Mouse (Mus musculus) kidney, postnatal 0 days (tissue): ENCODE measurements at regions not wholly inside any gene's neighbourhood (a gene's known extent, or its start where the extent isn't known, plus 50 kb on each side); places are given as distances from the start of the nearest gene placed in this dataset.

Experiments used
- ATAC-seq: fragments of 200-750 bp; cut with Nextera tagmentation; replicated peaks from 2 replicates; pipeline ENCODE4 v1.8.0; 2017; ENCODE audit warnings: low read depth, moderate number of reproducible peaks, moderate TSS enrichment, moderate library complexity; ENCODE audit not compliant: low FRiP score
- DNase-seq: peaks from one replicate; pipeline ENCODE4 v3.0.0-alpha.2; 2016; ENCODE audit warnings: low spot score
- H3K27ac ChIP-seq: fragments of 300-500 bp; sonication (generic); 2 replicates; pipeline ENCODE4 v1.5.1; 2014; ENCODE audit warnings: mild to moderate bottlenecking
- H3K27me3 ChIP-seq: fragments of 300-500 bp; sonication (generic); 2 replicates; pipeline ENCODE4 v1.6.1; 2014; ENCODE audit warnings: low read length, mixed read lengths; ENCODE audit not compliant: insufficient read depth
- H3K36me3 ChIP-seq: fragments of 300-500 bp; sonication (generic); 2 replicates; pipeline ENCODE4 v1.6.1; 2014; ENCODE audit warnings: low read length, mixed read lengths; ENCODE audit not compliant: insufficient read depth
- H3K4me1 ChIP-seq: fragments of 300-500 bp; sonication (generic); replicated peaks from 2 replicates; pipeline ENCODE4 v1.6.1; 2014; ENCODE audit warnings: antibody characterized with exemption, low read length, mixed read lengths; ENCODE audit not compliant: insufficient read depth
- H3K4me2 ChIP-seq: fragments of 300-500 bp; sonication (generic); 2 replicates; pipeline ENCODE4 v1.6.1; 2014; ENCODE audit warnings: mild to moderate bottlenecking, low read length, moderate library complexity, mixed read lengths
- H3K4me3 ChIP-seq: fragments of 300-500 bp; sonication (generic); replicated peaks from 2 replicates; pipeline ENCODE4 v1.5.1; 2014; ENCODE audit warnings: low read depth, low read length
- H3K9ac ChIP-seq: fragments of 300-500 bp; sonication (generic); 2 replicates; pipeline ENCODE4 v1.6.1; 2014; ENCODE audit warnings: low read depth, low read length
- H3K9me3 ChIP-seq: fragments of 300-500 bp; sonication (generic); replicated peaks from 2 replicates; pipeline ENCODE4 v1.6.1; 2016; ENCODE audit warnings: low read length, inconsistent platforms, mixed read lengths
- CTCF ChIP-seq: IDR thresholded peaks from 2 replicates; pipeline ENCODE4 v1.5.1; 2016; ENCODE audit warnings: antibody characterized with exemption, low read depth, mild to moderate bottlenecking, moderate library complexity
- WGBS: fragments of 180-500 bp; shearing (Covaris S2); extraction: QIAGEN DNeasy Blood & Tissue Kit; methylation state at CpG from one replicate; pipeline ENCODE4 v1.1.7; 2014; 5-methylcytosine and 5-hydroxymethylcytosine counted together

DNA sequence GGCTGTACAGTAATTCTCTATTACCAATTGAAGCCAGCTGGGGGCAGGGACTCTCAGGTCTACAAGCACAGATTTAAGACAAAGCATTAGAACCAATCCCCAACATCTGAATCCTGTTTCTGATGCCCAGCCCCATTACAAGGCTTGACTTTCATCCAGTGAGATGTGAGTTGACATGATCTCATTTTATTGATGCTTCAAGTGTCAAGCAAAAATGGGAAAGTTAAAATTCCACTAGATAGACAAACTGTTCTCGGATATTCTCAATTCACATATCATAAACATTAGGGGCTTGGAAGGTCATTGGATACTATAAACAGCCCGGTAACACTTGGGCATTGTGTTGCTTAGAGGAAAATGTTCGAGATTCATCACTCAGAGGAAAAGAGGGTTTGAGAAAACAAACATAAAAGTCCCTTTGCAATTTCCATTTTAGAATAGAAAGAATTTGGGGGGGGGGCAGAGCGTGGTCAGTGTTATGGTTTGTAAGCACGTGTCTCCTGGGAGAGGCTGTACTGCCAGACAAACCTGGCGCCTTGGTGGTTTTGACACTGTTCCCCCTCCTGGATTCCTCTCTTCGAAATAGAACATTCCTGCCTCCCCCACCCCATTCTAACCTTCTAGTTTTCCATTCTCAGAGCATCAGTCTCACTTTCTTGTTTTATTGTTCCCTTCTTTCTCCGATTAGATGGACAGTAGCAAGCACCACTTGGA is 297.5 kb downstream of the Nuak1 start:
- no peak for TF ChIP-seq CTCF
- H3K9me3 ChIP-seq: no peaks in the 10 kb centered on the region
- no peak for ATAC-seq
- no peaks in the 10 kb centered on the region for H3K36me3 ChIP-seq
- WGBS: 55% methylated on average over 8 of the region's 8 CpGs
- no peak for DNase-seq
- H3K9ac ChIP-seq: no peak overlapping the region
- no peak overlapping the region for H3K27ac ChIP-seq
- H3K4me2 ChIP-seq: no peak overlapping the region
- no peaks in the 10 kb centered on the region for H3K27me3 ChIP-seq
- H3K4me3 ChIP-seq: no peak overlapping the region
- H3K4me1 ChIP-seq: no peaks in the 10 kb centered on the region

GRCm38 (mm10) chr10:84143674-84144343 is 296.6 kb downstream of the Nuak1 start:
- no peak overlapping the region for H3K4me2 ChIP-seq

GRCm38 (mm10) chr10:84144344-84144687 is 296.1 kb downstream of the Nuak1 start:
- TF ChIP-seq CTCF: no peak
- H3K27ac ChIP-seq: no peak overlapping the region
- no peaks in the 10 kb centered on the region for H3K9me3 ChIP-seq
- H3K27me3 ChIP-seq: no peaks in the 10 kb centered on the region
- no peak overlapping the region for H3K4me3 ChIP-seq
- H3K9ac ChIP-seq: no peak overlapping the region
- H3K36me3 ChIP-seq: no peaks in the 10 kb centered on the region
- ATAC-seq (no peak), DNase-seq (no peak)
- no peak overlapping the region for H3K4me2 ChIP-seq
- no peaks in the 10 kb centered on the region for H3K4me1 ChIP-seq

More at GRCm38 (mm10) chr10:84143674-84144343, 296.6 kb downstream of the Nuak1 start:
- Histone ChIP-seq H3K27ac (no peak overlapping the region), H3K4me1 (no peaks in the 10 kb centered on the region), H3K36me3 (no peaks in the 10 kb centered on the region), H3K4me3 (no peak overlapping the region), H3K9me3 (no peaks in the 10 kb centered on the region), H3K27me3 (no peaks in the 10 kb centered on the region), H3K9ac (no peak overlapping the region)
- no peak for TF ChIP-seq CTCF
- DNase-seq: peak; percentile 38
- WGBS: 16% methylated on average over 5 of the region's 5 CpGs
- no peak for ATAC-seq

DNA sequence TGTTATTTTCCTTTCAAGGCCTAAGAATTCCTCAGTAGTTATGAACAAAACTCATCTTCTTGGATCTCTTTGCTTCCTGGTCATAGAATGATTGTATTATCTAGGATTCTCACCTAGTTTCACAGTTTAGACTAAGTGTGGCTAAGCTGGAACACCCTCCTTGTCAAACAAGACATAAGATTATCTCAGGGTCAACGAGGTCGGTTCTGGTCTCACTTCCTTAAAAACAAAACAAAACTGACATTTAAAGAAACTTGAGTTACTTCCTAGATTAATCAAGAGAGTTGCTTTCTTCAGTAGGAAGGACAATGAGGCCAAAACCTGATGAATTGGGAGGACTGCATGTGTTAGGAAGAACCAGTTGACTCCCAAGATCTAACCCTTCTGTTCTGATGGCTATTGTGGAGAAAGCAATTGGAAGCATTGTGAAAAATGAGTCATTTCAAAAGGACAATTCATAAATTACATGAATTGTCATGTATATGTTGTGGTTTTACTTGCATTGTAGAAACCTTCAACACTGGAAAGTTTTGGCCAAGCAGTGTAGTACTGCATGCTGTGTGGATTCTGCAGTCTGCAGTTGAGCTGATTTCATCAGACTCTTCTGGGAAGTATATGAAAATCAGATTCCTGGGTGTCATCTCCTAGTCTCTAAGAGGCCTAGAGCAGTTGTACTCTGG is 293.0 kb downstream of the Nuak1 start:
- H3K9me3 ChIP-seq: no peaks in the 10 kb centered on the region
- no peaks in the 10 kb centered on the region for H3K36me3 ChIP-seq
- H3K27ac ChIP-seq: no peak overlapping the region
- no peaks in the 10 kb centered on the region for H3K27me3 ChIP-seq
- DNase-seq: no peak
- no peak for ATAC-seq
- H3K9ac ChIP-seq: no peak overlapping the region
- no peaks in the 10 kb centered on the region for H3K4me1 ChIP-seq
- no peak overlapping the region for H3K4me3 ChIP-seq
- no peak for TF ChIP-seq CTCF
- no peak overlapping the region for H3K4me2 ChIP-seq
- 79% methylated on average over 2 of the region's 2 CpGs for whole genome bisulfite sequencing

DNA sequence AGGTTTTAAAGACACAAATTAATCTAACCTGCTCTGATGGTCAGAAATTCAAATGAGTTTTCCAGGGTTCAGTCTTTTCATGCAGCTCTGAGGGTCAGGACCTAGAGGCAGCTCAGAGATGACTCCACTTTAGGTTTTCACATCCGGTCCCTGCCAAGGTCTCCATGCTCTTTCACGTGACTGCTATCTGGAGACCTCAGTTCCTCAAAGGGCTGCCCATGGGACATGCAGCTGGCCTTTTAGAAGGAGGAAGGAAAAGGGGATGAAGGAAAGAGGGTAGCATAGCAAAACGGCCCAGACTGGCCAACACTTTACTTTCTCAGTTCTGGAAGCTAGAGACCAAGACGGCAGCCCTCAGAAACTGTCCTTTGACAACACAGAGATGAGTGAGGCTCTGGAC is 276.6 kb downstream of the Nuak1 start:
- 82% methylated on average over 4 of the region's 4 CpGs for WGBS

GRCm38 (mm10) chr10:84165832-84166567 is 274.4 kb downstream of the Nuak1 start:
- H3K4me3 ChIP-seq: no peak overlapping the region
- no peak overlapping the region for H3K9ac ChIP-seq
- DNase-seq: peak; percentile 85
- no peak for ATAC-seq
- H3K4me2 ChIP-seq: no peak overlapping the region
- TF ChIP-seq CTCF: no peak
- H3K36me3 ChIP-seq: no peaks in the 10 kb centered on the region
- no peak overlapping the region for H3K27ac ChIP-seq
- WGBS: 34% methylated on average over 10 of the region's 10 CpGs
- H3K27me3 ChIP-seq: no peaks in the 10 kb centered on the region
- no peaks in the 10 kb centered on the region; the same call in 1 of the 2 replicates for H3K4me1 ChIP-seq
- H3K9me3 ChIP-seq: no peaks in the 10 kb centered on the region

More for the DNA sequence above, 276.6 kb downstream of the Nuak1 start:
- no peak for TF ChIP-seq CTCF
- H3K9me3 ChIP-seq: no peaks in the 10 kb centered on the region
- no peak overlapping the region for H3K4me2 ChIP-seq
- H3K4me3 ChIP-seq: no peak overlapping the region
- DNase-seq (no peak), ATAC-seq (no peak)
- no peak overlapping the region for H3K27ac ChIP-seq
- no peaks in the 10 kb centered on the region for H3K36me3 ChIP-seq
- no peak overlapping the region for H3K9ac ChIP-seq
- H3K4me1 ChIP-seq: no peaks in the 10 kb centered on the region; the same call in 1 of the 2 replicates
- no peaks in the 10 kb centered on the region for H3K27me3 ChIP-seq
